In genomic region chr6:49324528-49324927, GRCm38 (mm10) we compare ENCODE assay signal across 24 mouse cellular contexts. TPM values are rescaled to one million over a fixed set of nuclear protein-coding genes. Genes with fewer than 3 reads are reported as not detected.
A peak's percentile ranks its signal among the peaks of the same experiment; 100 is the strongest.
DNase-seq lines count a peak whose midpoint lies in the region; ATAC-seq and TF ChIP-seq lines count a peak whose summit lies in the region.
"Had no signal": no experiment of that assay in that cellular context is flagged by ENCODE, and none has a peak within 500 bp of the region (broad histone marks: within the 10 kb centered on the region; RNA-seq: fewer than 3 reads in every experiment).

No protein-coding gene starts in this region.

- no peaks in the 10 kb centered on the region for H3K9me3 ChIP-seq in midbrain, embryonic 10.5 days (replicated peaks)
- no peaks in the 10 kb centered on the region for H3K9me3 ChIP-seq in midbrain, embryonic 15.5 days
- no peaks in the 10 kb centered on the region for H3K9me3 ChIP-seq in midbrain, embryonic 14.5 days (ENCODE audit: control insufficient read depth, low read length)
- H3K9me3 ChIP-seq: G1E; heart, embryonic 15.5 days; liver, embryonic 13.5 days had no signal

- no peak for TF ChIP-seq CTCF in kidney, adult 2 months (conservative IDR thresholded peaks at IDR 0.05; ENCODE audit: insufficient read depth, insufficient read length, low read depth, low read length)

- peak; percentile 17 for DNase-seq in embryo, embryonic 11 days
- DNase-seq in embryo, embryonic 10 days (ENCODE audit: low spot score): no peak
- DNase-seq in midbrain, embryonic 10.5 days (ENCODE audit: low spot score): peak; percentile 23
- peak; percentile 68 for DNase-seq in R1 (ENCODE audit: low read depth, low spot score)
- DNase-seq in midbrain, embryonic 14.5 days: peak; percentile 26
- no peak for DNase-seq in kidney, adult 2 months
- DNase-seq: adrenal gland, postnatal 14 days; cerebellum, adult 9-10 months; forebrain, postnatal 0 days; gastrocnemius, postnatal 14 days; heart, adult 2 months; heart, postnatal 4 days; kidney, adult 11 months; kidney, postnatal 4 days; liver, embryonic 13.5 days; lung, adult 2 months; lung, postnatal 14 days; right cerebral cortex, postnatal 4 days; thymus, postnatal 14 days had no signal

- no peaks in the 10 kb centered on the region for H3K36me3 ChIP-seq in midbrain, embryonic 10.5 days
- no peaks in the 10 kb centered on the region for H3K36me3 ChIP-seq in midbrain, embryonic 15.5 days (replicated peaks)
- no peaks in the 10 kb centered on the region for H3K36me3 ChIP-seq in midbrain, embryonic 14.5 days (ENCODE audit: control insufficient read depth, insufficient read depth, low read length)
- H3K36me3 ChIP-seq in kidney, adult 2 months (ENCODE audit: control insufficient read depth, insufficient read depth, low read length): no peaks in the 10 kb centered on the region
- H3K36me3 ChIP-seq: G1E; heart, embryonic 15.5 days; liver, embryonic 13.5 days had no signal

- no peak for TF ChIP-seq POLR2A in kidney, adult 2 months (IDR thresholded peaks at IDR 0.05; ENCODE audit: low read depth, low read length)

- H3K9ac ChIP-seq in midbrain, embryonic 15.5 days: no peak overlapping the region
- H3K9ac ChIP-seq in midbrain, embryonic 14.5 days (replicated peaks; ENCODE audit: low read length): no peak overlapping the region
- H3K9ac ChIP-seq: forebrain, postnatal 0 days; heart, embryonic 15.5 days; liver, embryonic 13.5 days had no signal

- no peak for ATAC-seq in midbrain, embryonic 15.5 days (replicated peaks)
- no peak for ATAC-seq in midbrain, embryonic 14.5 days (ENCODE audit: low FRiP score, low TSS enrichment)
- ATAC-seq in activated CD4-positive, CD25-positive, alpha-beta regulatory T cell, adult 4 months: no peak
- ATAC-seq: forebrain, postnatal 0 days; Patski had no signal

- peaks cover 17% of the 10 kb centered on the region for H3K4me1 ChIP-seq in midbrain, embryonic 10.5 days
- peaks cover 11% of the 10 kb centered on the region for H3K4me1 ChIP-seq in midbrain, embryonic 15.5 days
- peaks cover 4% of the 10 kb centered on the region; the same call in 1 of the 2 replicates for H3K4me1 ChIP-seq in midbrain, embryonic 14.5 days (ENCODE audit: control insufficient read depth, insufficient read depth, low read length)
- H3K4me1 ChIP-seq in kidney, adult 2 months (ENCODE audit: control insufficient read depth, insufficient read depth, low read length): peaks cover 4% of the 10 kb centered on the region; the same call in 1 of the 2 replicates

- peak overlapping the region; percentile 67; the same call in 1 of the 2 replicates for H3K27ac ChIP-seq in midbrain, embryonic 10.5 days (replicated peaks)
- H3K27ac ChIP-seq in midbrain, embryonic 15.5 days: no peak overlapping the region
- H3K27ac ChIP-seq in midbrain, embryonic 14.5 days (replicated peaks; ENCODE audit: low read depth, low read length): no peak overlapping the region
- no peak overlapping the region for H3K27ac ChIP-seq in kidney, adult 2 months (ENCODE audit: insufficient read depth, low read depth, low read length)
- H3K27ac ChIP-seq: heart, adult 2 months; heart, embryonic 15.5 days; liver, embryonic 13.5 days had no signal

- no peaks in the 10 kb centered on the region for H3K27me3 ChIP-seq in midbrain, embryonic 10.5 days (ENCODE audit: low read depth, poor library complexity, severe bottlenecking)
- no peaks in the 10 kb centered on the region for H3K27me3 ChIP-seq in midbrain, embryonic 15.5 days (replicated peaks)
- H3K27me3 ChIP-seq in midbrain, embryonic 14.5 days (ENCODE audit: control insufficient read depth, insufficient read depth, low read length): no peaks in the 10 kb centered on the region
- H3K27me3 ChIP-seq in kidney, adult 2 months (replicated peaks; ENCODE audit: control insufficient read depth, insufficient read depth, low read length): no peaks in the 10 kb centered on the region
- H3K27me3 ChIP-seq: heart, embryonic 15.5 days; liver, embryonic 13.5 days; Patski had no signal

- no peak overlapping the region for H3K4me3 ChIP-seq in midbrain, embryonic 10.5 days
- no peak overlapping the region for H3K4me3 ChIP-seq in midbrain, embryonic 15.5 days
- no peak overlapping the region for H3K4me3 ChIP-seq in midbrain, embryonic 14.5 days (replicated peaks; ENCODE audit: low read depth, low read length)
- no peak overlapping the region for H3K4me3 ChIP-seq in kidney, adult 2 months (ENCODE audit: insufficient read depth, low read depth, low read length)
- H3K4me3 ChIP-seq: heart, adult 2 months; heart, embryonic 15.5 days; liver, embryonic 13.5 days had no signal

- no peak overlapping the region for H3K4me2 ChIP-seq in midbrain, embryonic 15.5 days
- H3K4me2 ChIP-seq in midbrain, embryonic 14.5 days (ENCODE audit: low read length): no peak overlapping the region
- H3K4me2 ChIP-seq: heart, embryonic 15.5 days; liver, embryonic 13.5 days had no signal

- WGBS in midbrain, embryonic 10.5 days: 70% methylated on average over 2 of the region's 2 CpGs
- WGBS in midbrain, embryonic 15.5 days: 50% methylated on average over 2 of the region's 2 CpGs
- 39% methylated on average over 2 of the region's 2 CpGs for WGBS in midbrain, embryonic 14.5 days
- 81% methylated on average over 2 of the region's 2 CpGs for WGBS in kidney, adult 2 months

RNA-seq across cellular contexts. Expression of gene Ccdc126, which starts 5.5 kb away (rescaled TPM):
- polyA plus RNA-seq in midbrain, embryonic 10.5 days (2016; fragmentation: Nextera tagmentation; extraction: Ambion mirVana): 4.7 and 5.6 TPM in 2 replicates
- polyA plus RNA-seq in midbrain, embryonic 15.5 days (2015; fragmentation: Nextera tagmentation; extraction: Ambion mirVana): 8.5 and 9.6 TPM in 2 replicates
- 10.1 and 11.0 TPM in 2 replicates for polyA plus RNA-seq in midbrain, embryonic 14.5 days (2014; fragmentation: Nextera tagmentation; extraction: Ambion mirVana)
- polyA plus RNA-seq in activated CD4-positive, CD25-positive, alpha-beta regulatory T cell, adult 4 months (2017; shearing (Covaris generic)): 10 to 100 TPM; 11.1 to 14.8 TPM
- polyA plus RNA-seq in kidney, adult 2 months (2012; rRNA removed): 4.0 and 4.5 TPM in 2 replicates

RNA-seq across cellular contexts. Expression of gene Fam221a, which starts 43.0 kb away (rescaled TPM):
- polyA plus RNA-seq in midbrain, embryonic 10.5 days (2016; fragmentation: Nextera tagmentation; extraction: Ambion mirVana): 5.8 and 6.1 TPM in 2 replicates
- 4.0 and 5.1 TPM in 2 replicates for polyA plus RNA-seq in midbrain, embryonic 15.5 days (2015; fragmentation: Nextera tagmentation; extraction: Ambion mirVana)
- polyA plus RNA-seq in midbrain, embryonic 14.5 days (2014; fragmentation: Nextera tagmentation; extraction: Ambion mirVana): 2.6 and 3.4 TPM in 2 replicates
- 1 to 10 TPM; 3.9 to 4.9 TPM for polyA plus RNA-seq in activated CD4-positive, CD25-positive, alpha-beta regulatory T cell, adult 4 months (2017; shearing (Covaris generic))
- polyA plus RNA-seq in kidney, adult 2 months (2012; rRNA removed): 1.8 and 2.3 TPM in 2 replicates

Comparison
In these comparisons a context has a peak if more than half of its experiments do, and no peak if none do; other contexts are left out.
1. DNase-seq: peak in embryo, embryonic 11 days (single experiment), midbrain, embryonic 10.5 days (single experiment), R1 (single experiment) and midbrain, embryonic 14.5 days (single experiment); none in embryo, embryonic 10 days (single experiment) and kidney, adult 2 months (single experiment).